Mouse (Mus musculus): ENCODE measurements around the gene Igfals. TPM values are rescaled to one million over a fixed set of nuclear protein-coding genes. Genes with fewer than 3 reads are reported as not detected.
A peak's percentile ranks its signal among the peaks of the same experiment; 100 is the strongest.

Igfals gene
- polyA plus RNA-seq, 1 experiment: 0.42 TPM

- 0% methylated on average over 20 of the region's 20 CpGs for WGBS
- peak overlapping the region; percentile 76 for H3K27ac ChIP-seq (ENCODE audit: insufficient read depth, low read depth, low read length)
- TF ChIP-seq CTCF (IDR thresholded peaks at IDR 0.05; ENCODE audit: extremely low read depth, insufficient read length, insufficient replicate concordance, low read depth, low read length): no peak
- H3K36me3 ChIP-seq (ENCODE audit: control insufficient read depth, insufficient read depth, low read length): peaks cover 28% of the 10 kb centered on the region
- no peaks in the 10 kb centered on the region for H3K27me3 ChIP-seq (ENCODE audit: control insufficient read depth, insufficient read depth, low read length)
- peak overlapping the region; percentile 96 for H3K4me3 ChIP-seq (ENCODE audit: low read depth, low read length)
- H3K4me1 ChIP-seq (ENCODE audit: control insufficient read depth, insufficient read depth, insufficient read length, low read length): peaks cover 10% of the 10 kb centered on the region; the same call in 1 of the 2 replicates
Measured at GRCm38 (mm10) chr17:24850773-24851127, 15.0 kb upstream of the Igfals start.

DNA sequence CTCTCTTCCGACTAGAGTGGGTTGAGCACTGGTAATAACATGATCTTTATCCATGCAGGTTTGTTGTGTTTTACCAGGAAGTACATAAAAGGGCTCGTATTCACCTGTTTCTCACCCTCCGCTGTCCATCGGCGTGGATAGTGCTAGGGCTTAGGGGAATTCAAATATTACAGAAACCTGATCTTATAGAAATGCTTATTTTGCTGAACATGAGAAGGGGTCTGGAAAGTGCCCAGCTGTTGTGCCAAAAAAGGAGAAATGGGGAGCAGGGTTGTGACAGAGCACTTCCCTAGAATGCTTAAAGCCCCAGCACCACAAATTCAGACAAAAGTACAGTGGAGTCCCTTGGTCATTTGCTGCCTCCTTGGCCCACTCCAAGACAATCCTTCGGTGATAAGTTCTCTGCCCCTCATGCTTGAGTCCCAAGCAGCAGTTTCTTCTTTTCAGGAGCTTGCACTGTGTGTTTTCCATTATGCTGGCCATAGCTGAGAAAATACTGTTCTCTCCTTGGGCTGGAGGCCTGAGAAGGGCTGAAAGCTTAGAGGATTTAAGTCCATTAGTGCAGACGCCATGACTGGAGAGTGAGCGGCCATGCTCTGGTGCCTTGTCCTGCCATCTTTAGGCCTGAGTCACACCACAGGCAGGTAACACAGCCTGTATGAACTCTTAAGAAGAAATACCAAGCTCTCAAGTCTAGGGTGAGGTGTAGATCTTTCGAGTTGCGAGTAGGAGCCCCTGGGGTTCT, 14.2 kb upstream of the Igfals start:
- WGBS: 56% methylated on average over 10 of the region's 10 CpGs
- peaks cover 34% of the 10 kb centered on the region for H3K36me3 ChIP-seq (ENCODE audit: control insufficient read depth, insufficient read depth, low read length)
- no peaks in the 10 kb centered on the region for H3K27me3 ChIP-seq (ENCODE audit: control insufficient read depth, insufficient read depth, low read length)
- peak overlapping the region; percentile 96 for H3K4me3 ChIP-seq (ENCODE audit: low read depth, low read length)
- no peak overlapping the region for H3K27ac ChIP-seq (ENCODE audit: insufficient read depth, low read depth, low read length)
- H3K4me1 ChIP-seq (ENCODE audit: control insufficient read depth, insufficient read depth, insufficient read length, low read length): peaks cover 7% of the 10 kb centered on the region; the same call in 1 of the 2 replicates
- no peak for TF ChIP-seq CTCF (IDR thresholded peaks at IDR 0.05; ENCODE audit: extremely low read depth, insufficient read length, insufficient replicate concordance, low read depth, low read length)
- TF ChIP-seq POLR2A (IDR thresholded peaks at IDR 0.05; ENCODE audit: low read depth, low read length): no peak

DNA sequence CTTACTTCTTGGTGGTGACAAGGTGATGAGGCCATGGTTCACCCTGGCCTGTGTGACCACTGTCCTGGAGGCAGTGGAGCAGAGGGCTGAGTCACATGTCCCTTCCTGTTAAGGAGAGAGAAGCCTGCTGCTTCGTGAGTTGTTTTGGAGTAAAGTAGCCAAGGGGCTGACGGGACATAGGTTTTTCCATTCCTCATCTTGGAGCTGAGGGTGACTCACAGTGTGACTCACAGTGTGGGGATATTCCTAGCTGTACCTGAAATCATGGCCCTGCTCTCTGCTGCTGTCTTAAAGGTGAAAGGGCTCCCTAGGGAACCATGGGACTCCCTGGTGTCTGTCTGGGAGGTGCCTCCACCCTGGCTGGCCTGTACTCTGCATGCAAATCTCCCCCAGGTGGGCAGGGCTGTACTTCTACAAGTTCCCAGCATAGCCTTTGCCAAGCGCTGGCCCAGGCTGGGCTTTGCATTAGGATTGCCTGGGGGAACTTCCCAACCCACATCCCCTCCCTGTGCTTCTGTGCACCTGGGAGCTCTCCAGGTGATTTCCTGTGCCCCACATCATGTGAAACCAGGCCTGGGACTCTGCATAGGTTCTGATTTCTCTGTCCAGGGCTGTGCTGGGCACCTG, 9.8 kb upstream of the Igfals start:
- Histone ChIP-seq H3K4me3 (ENCODE audit: low read depth, low read length) (no peak overlapping the region), H3K4me1 (ENCODE audit: control insufficient read depth, insufficient read depth, insufficient read length, low read length) (peaks cover 5% of the 10 kb centered on the region; the same call in 1 of the 2 replicates), H3K27ac (ENCODE audit: insufficient read depth, low read depth, low read length) (no peak overlapping the region), H3K36me3 (ENCODE audit: control insufficient read depth, insufficient read depth, low read length) (peaks cover 61% of the 10 kb centered on the region), H3K27me3 (ENCODE audit: control insufficient read depth, insufficient read depth, low read length) (no peaks in the 10 kb centered on the region)
- no peak for TF ChIP-seq CTCF (IDR thresholded peaks at IDR 0.05; ENCODE audit: extremely low read depth, insufficient read length, insufficient replicate concordance, low read depth, low read length)
- no peak for TF ChIP-seq POLR2A (IDR thresholded peaks at IDR 0.05; ENCODE audit: low read depth, low read length)
- WGBS: 88% methylated on average over 3 of the region's 3 CpGs

DNA sequence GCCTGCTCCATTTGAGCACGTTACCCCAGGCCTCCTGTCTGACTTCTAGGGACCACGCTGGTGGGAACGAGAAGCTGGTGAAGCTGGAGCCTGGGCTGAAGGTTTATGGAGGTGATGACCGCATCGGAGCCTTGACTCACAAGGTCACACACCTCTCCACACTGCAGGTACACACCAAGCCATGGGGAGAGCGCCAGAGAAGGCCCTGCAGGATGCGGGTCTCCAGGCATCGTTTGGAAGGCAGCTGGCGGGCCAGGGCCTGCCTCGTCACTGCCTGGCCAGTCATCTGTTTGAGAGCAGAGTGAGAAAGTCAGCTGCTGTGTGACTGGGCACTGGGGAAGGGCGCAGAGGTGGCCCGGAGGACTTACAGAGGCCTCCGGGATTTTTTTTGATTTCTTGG, 9.2 kb upstream of the Igfals start:
- 92% methylated on average over 13 of the region's 13 CpGs for WGBS
- H3K27ac ChIP-seq (ENCODE audit: insufficient read depth, low read depth, low read length): no peak overlapping the region
- H3K27me3 ChIP-seq (ENCODE audit: control insufficient read depth, insufficient read depth, low read length): no peaks in the 10 kb centered on the region
- no peak for TF ChIP-seq CTCF (IDR thresholded peaks at IDR 0.05; ENCODE audit: extremely low read depth, insufficient read length, insufficient replicate concordance, low read depth, low read length)
- no peak for TF ChIP-seq POLR2A (IDR thresholded peaks at IDR 0.05; ENCODE audit: low read depth, low read length)
- peaks cover 3% of the 10 kb centered on the region; the same call in 1 of the 2 replicates for H3K4me1 ChIP-seq (ENCODE audit: control insufficient read depth, insufficient read depth, insufficient read length, low read length)
- H3K4me3 ChIP-seq (ENCODE audit: low read depth, low read length): no peak overlapping the region
- peaks cover 67% of the 10 kb centered on the region for H3K36me3 ChIP-seq (ENCODE audit: control insufficient read depth, insufficient read depth, low read length)

DNA sequence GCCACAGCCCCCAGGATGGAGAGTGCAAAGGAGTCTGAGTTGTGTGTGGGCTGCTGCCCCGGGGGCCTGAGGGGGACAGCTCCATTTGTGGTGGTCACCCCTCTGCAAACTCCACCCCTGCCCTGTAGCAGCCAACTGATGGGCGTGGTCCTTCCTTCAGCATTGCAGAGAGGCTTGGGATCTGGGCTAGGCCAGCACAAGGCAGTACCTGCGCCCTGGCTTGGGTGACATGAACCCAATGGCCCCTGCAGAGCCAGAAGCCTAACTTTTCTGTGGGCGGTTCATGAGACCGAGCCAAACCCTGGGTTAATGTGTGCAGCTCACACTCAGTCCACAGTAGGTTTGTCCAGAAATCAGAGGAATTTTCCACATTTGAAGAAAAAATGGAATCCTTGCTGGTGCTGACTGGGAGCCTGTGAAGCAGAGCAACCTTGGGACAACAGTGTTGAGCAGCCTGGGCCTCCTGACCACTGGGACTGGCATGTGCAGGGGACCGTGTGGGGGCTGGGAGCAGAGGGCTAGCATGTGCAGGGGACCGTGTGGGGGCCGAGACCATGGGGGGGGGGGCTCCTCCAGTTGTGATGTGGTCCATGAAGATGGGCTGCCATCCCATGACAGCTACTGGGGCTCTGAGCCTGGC, 7.8 kb upstream of the Igfals start:
- no peak overlapping the region for H3K4me3 ChIP-seq (ENCODE audit: low read depth, low read length)
- H3K36me3 ChIP-seq (ENCODE audit: control insufficient read depth, insufficient read depth, low read length): peaks cover 70% of the 10 kb centered on the region
- no peaks in the 10 kb centered on the region for H3K4me1 ChIP-seq (ENCODE audit: control insufficient read depth, insufficient read depth, insufficient read length, low read length)
- no peak overlapping the region for H3K27ac ChIP-seq (ENCODE audit: insufficient read depth, low read depth, low read length)
- WGBS: 81% methylated on average over 8 of the region's 8 CpGs
- TF ChIP-seq CTCF (IDR thresholded peaks at IDR 0.05; ENCODE audit: extremely low read depth, insufficient read length, insufficient replicate concordance, low read depth, low read length) (no peak), POLR2A (IDR thresholded peaks at IDR 0.05; ENCODE audit: low read depth, low read length) (no peak)
- H3K27me3 ChIP-seq (ENCODE audit: control insufficient read depth, insufficient read depth, low read length): no peaks in the 10 kb centered on the region

DNA sequence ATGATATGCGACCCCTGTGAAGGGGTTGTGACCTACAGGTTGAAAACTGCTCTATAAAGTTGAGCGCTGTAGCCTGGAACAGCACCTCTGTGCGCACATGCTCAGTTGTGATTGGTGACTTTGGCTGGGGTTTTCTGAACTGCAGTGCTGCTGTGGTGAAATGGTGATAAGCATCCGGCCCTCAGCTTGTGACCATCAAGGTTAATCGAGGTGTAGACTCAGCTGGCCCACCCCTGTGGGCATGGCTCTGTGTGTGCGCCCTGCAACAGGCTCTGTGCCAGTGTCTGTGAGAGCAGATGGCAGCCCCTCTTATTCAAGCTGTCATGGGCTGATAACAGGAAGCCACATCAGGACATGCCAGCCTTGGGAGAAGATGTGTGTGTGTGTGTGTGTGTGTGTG, 6.8 kb upstream of the Igfals start:
- peaks cover 71% of the 10 kb centered on the region for H3K36me3 ChIP-seq (ENCODE audit: control insufficient read depth, insufficient read depth, low read length)

GRCm38 (mm10) chr17:24860076-24860475, 5.7 kb upstream of the Igfals start:
- Histone ChIP-seq H3K4me1 (ENCODE audit: control insufficient read depth, insufficient read depth, insufficient read length, low read length) (no peaks in the 10 kb centered on the region), H3K27ac (ENCODE audit: insufficient read depth, low read depth, low read length) (no peak overlapping the region), H3K36me3 (ENCODE audit: control insufficient read depth, insufficient read depth, low read length) (peaks cover 72% of the 10 kb centered on the region), H3K4me3 (ENCODE audit: low read depth, low read length) (no peak overlapping the region), H3K27me3 (ENCODE audit: control insufficient read depth, insufficient read depth, low read length) (no peaks in the 10 kb centered on the region)
- no peak for TF ChIP-seq POLR2A (IDR thresholded peaks at IDR 0.05; ENCODE audit: low read depth, low read length)
- TF ChIP-seq CTCF (IDR thresholded peaks at IDR 0.05; ENCODE audit: extremely low read depth, insufficient read length, insufficient replicate concordance, low read depth, low read length): no peak
- 90% methylated on average over 8 of the region's 8 CpGs for WGBS

More for the DNA sequence above, 6.8 kb upstream of the Igfals start:
- Histone ChIP-seq H3K27me3 (ENCODE audit: control insufficient read depth, insufficient read depth, low read length) (no peaks in the 10 kb centered on the region), H3K4me3 (ENCODE audit: low read depth, low read length) (no peak overlapping the region), H3K27ac (ENCODE audit: insufficient read depth, low read depth, low read length) (no peak overlapping the region), H3K4me1 (ENCODE audit: control insufficient read depth, insufficient read depth, insufficient read length, low read length) (no peaks in the 10 kb centered on the region)
- 86% methylated on average over 6 of the region's 6 CpGs for WGBS
- TF ChIP-seq CTCF (IDR thresholded peaks at IDR 0.05; ENCODE audit: extremely low read depth, insufficient read length, insufficient replicate concordance, low read depth, low read length): no peak
- TF ChIP-seq POLR2A (IDR thresholded peaks at IDR 0.05; ENCODE audit: low read depth, low read length): no peak

Measured in small intestine, adult 2 months (tissue).